Mouse (Mus musculus) thymus, adult 2 months (tissue): ENCODE measurements around the gene Slc24a3.

Experiments used
- CTCF ChIP-seq: fragments of 200-500 bp; IDR thresholded peaks from 2 replicates; pipeline ENCODE4 v1.5.1; 2012; ENCODE audit warnings: mild to moderate bottlenecking, control low read depth, low read length, moderate library complexity, borderline replicate concordance; ENCODE audit not compliant: control insufficient read depth, poor library complexity, insufficient read depth; ENCODE audit errors: extremely low read depth
- POLR2A ChIP-seq: fragments of 200-500 bp; IDR thresholded peaks from 2 replicates; pipeline ENCODE4 v1.6.1; 2012; ENCODE audit warnings: mild to moderate bottlenecking, low read length, control low read depth, moderate library complexity; ENCODE audit not compliant: control insufficient read depth, poor library complexity, insufficient read depth; ENCODE audit errors: extremely low read depth

DNA sequence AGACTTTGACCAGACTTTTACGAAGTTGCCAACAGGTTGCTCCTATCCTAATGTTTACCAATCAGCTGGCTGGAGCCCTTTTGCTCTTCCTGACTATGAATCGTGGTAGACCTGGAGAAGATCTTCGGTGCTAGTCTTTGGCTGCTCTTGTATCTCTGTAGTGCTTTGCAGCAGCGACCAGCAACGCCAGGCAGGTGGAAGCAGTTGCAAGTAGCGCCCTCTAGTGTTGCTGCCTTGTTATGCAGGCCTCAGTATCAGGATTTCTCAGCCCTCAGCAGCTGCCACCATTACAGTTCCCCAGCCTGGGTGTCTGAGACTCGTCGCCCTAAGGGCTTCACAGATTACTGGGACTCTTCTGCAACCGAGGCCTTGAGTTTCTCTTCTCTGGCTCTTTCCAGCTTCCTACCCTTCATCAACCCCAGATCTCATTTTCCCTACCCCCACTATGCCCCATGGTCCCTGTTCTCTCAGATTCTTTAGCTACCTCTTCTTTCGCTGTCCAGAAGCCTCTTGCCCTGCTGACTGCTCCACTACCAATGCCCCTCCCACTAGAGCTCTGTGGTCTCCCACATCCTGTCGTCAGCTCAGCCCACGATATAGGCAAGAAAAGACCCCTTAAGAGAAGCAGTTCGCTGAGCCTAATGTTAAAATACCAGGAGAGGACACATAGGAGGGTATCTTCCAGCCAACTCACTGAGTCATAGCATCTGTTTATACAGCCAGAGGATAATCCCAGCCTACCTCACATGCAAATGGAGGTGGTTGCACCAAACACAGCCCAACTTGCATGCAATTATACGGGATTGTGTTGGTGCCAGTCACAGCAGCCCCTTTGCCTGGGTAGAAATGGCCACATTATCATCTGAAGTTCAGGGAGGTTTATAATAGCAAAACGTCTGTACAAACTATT, 443.5 kb downstream of the Slc24a3 start:
- TF ChIP-seq POLR2A (no peak), CTCF (peak; percentile 78; the same call in 1 of the 2 replicates)
